Mouse (Mus musculus) hematopoietic stem cell, adult 5-6 weeks (primary cell): ENCODE results near the gene Pebp1. TPM values are rescaled to one million over a fixed set of nuclear protein-coding genes. Genes with fewer than 3 reads are reported as not detected.

Experiments used
- ATAC-seq, 2 experiments: fragments of 125-278 bp in 1 of 2; replicated peaks in 1 of 2; 2 replicates each; pipeline ENCODE4 v1.8.0; 2016 to 2017; ENCODE audit warnings: inconsistent platforms in 2 of 2, mild to moderate bottlenecking in 2 of 2, moderate number of reproducible peaks in 2 of 2, low read depth in 1 of 2, moderate TSS enrichment in 1 of 2; ENCODE audit not compliant: low FRiP score in 2 of 2, poor library complexity in 2 of 2, severe bottlenecking in 2 of 2, insufficient read depth in 1 of 2, low TSS enrichment in 1 of 2
- total RNA-seq: library from RNA; stranded (forward); fragments of 172-1452, 232-1000 nt; gene quantifications from 2 replicates; pipeline ENCODE4 v1.2.3, GENCODE M21; 2017

Gene Pebp1
- total RNA-seq, 1 experiment from 2014 or later, result 84.6 TPM

DNA sequence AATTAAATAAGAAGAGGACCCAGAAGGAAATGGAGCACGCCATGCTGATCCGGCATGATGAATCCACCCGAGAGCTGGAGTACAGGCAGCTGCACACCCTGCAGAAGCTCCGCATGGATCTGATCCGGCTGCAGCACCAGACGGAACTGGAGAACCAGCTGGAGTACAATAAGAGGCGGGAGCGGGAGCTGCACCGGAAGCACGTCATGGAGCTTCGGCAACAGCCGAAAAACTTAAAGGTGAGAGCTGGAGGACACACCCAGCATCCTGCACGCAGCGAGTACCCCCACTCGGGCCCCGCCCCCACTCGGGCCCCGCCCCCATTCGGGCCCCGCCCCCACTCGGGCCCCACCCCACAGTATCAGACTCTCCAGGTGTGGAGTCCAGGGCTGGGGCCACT lies 23.9 kb downstream of the Pebp1 start:
- ATAC-seq, result no peak

DNA sequence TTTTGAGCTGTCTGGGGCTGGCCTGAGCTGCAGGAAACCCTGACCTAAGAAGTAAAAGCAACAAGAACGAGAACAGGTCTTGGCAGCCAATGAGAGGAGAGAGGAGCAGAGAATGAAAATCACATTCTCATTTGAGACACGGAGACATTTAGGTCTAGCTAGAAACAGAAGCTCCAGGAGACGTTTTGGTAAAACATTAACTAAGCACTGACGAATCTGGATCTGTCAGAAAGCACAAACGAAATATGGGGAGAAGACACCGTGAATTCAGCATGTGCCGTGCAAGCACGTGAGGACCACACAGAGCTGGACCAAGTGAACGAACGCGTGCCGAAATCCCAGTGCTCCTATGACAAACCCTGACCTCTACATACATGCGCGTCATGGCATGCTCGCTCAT lies 29.1 kb downstream of the Pebp1 start:
- ATAC-seq, result no peak

DNA sequence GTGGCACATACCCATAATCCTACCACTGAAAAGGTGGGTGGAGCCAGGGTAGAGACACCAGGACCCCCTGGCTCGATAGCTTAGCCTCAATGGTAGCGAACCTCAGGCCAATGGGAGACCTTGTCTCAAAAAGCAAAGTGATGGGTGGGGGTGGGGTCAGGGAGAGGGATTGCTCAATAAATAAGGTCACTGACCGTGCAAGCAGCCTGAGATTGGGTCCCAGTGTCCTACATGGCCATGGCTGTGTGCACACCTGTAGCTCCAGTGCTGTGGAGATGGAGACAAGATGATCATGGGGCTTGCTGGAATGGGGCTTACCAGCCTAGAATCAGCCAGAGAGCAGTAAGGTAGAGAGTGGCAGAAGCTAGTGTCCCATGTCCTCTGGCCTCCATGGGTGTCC lies 35.7 kb downstream of the Pebp1 start:
- ATAC-seq, result no peak

DNA sequence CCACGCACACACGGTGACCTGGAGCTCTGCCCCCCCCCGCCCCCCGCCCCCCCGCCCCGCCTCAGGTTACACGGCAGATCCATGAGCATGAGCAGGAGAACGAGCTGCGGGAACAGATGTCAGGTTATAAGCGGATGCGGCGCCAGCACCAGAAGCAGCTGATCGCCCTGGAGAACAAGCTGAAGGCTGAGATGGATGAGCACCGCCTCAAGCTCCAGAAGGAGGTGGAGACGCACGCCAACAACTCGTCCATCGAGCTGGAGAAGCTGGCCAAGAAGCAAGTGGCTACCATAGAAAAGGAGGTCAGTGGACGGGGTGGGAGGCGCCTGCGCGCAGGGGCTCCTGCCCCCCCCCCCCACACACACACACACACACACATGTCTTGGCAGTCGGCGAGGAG lies 36.6 kb downstream of the Pebp1 start:
- ATAC-seq, result no peak

DNA sequence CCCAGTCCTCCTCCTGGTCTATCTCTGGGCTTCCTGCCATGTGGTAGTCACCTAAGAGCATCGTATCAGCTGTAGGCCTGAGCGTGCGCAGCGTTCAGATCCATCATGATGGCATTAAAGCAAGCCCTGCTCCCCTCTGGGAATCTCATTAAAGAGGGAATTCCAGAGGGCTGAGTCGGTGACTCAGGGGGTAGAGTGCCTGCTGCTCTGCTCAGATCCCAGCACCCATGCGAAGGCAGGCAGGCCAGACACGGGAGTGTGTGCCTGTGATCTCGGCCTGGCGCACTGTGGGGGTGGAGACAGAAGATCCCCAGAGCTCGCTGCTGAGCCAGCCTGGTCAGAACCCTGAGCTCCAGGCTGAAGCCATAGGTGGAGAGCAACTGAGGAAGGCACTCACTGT lies 39.1 kb downstream of the Pebp1 start:
- no peak for ATAC-seq

DNA sequence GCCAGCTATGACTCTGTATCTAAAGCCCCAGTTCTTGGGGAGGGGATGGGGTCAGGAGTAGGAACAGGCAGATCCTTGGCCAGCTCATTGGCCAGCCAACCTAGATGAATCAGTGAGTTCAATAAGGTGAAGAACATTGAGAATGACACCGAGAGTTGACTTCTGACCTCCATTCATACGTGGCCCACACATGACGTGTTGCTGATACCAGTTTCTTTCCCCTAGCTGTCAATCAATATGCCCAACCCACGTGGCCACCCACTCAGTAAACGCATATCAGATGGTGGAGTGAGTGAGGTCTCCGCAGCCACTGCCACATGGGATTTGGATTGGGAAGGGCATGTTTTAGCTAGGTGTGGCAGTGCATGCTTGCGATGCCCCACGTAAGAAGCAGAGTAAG lies 42.3 kb downstream of the Pebp1 start:
- ATAC-seq, result no peak

DNA sequence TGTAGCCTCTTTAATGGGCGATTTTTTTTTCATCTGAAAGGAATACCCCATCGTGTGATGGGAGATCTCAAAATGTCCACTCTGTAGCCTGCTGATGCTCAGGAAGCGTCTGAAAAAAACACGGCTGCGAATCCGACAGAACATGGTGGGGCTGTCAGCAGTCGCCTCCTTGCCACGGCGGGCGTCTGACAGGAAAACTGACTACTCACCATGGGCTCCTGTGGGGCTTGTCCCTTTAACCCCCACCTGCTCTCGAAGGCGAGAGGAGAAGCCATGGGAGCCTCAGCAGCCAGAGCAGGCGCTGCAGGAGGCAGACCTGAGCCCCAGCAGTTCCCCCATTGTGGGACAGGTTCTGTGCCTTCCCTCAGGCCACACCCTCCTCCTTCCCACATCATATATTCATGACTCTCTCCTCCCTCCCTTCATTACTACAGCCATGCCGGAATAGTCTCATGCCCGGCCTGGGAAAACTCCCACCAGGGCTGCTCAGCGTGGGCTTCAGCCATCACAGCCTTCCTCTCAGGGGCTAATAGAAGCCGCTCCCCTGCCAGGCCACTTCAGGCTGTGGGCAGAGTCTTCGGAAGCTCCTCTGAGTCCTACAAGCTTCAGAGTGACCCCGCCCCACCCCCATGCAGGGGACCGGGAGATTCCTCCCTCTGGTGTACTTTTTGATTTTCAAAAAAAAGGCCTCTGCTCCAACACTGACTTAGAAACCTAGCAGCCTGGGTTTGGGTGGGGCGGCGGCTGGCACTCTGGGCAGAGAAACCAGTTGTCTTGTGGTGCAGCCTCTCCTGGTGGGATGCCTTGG lies 44.5 kb downstream of the Pebp1 start:
- ATAC-seq, result no peak

DNA sequence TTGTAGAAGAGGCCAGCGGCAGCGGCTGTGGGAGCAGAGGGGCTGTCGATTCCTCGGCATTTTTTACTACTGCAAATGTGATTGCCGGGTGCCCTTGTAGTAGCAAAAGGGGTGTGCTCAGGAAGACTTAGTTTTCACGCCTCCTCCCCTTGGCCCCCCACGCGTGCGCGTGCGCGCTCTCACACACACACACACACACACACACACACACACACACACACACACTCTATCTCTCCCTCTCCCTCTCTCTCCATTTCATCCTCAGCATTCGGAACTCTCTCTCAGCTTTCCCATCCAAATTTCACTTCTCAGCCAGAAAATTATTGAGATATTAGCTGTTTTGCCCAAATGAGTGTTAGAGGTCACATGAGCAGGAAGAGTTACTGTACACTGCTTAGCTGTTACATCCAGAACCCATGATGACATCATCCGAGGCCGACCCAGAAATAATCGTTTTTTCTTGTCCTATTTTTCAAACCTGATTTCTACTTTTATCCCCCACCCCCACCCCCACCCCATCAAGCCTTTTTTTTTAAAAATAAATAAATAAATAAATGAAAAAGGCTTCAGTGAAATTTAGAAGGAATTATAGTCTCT lies 45.4 kb downstream of the Pebp1 start:
- no peak for ATAC-seq

DNA sequence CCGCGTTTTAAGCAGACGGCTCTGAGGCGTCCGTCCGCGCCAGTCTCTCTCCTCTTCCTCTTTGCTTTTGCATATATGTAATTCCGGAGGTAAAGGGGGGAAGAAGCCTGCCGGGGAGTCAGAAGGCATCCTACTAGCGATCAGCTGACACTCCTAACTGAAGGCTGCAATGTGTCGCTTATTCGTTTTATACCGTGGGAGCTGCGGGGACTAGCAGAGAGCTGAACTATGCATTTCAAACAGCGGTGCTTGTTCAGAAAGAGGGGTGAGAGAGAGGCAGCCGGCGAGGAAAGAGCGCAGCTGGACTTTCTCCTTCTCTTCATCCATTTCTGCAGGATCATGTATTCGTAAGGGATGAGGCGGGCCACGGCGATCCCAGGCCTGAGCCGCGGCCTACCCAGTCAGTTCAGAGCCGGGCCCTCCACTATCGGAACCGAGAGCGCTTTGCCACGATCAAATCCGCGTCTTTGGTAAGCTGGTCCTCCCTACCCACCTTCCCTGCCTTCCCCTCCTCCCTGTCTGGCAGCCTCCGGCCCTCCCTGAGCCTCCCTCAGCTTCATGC lies 46.6 kb downstream of the Pebp1 start:
- ATAC-seq, result no peak

DNA sequence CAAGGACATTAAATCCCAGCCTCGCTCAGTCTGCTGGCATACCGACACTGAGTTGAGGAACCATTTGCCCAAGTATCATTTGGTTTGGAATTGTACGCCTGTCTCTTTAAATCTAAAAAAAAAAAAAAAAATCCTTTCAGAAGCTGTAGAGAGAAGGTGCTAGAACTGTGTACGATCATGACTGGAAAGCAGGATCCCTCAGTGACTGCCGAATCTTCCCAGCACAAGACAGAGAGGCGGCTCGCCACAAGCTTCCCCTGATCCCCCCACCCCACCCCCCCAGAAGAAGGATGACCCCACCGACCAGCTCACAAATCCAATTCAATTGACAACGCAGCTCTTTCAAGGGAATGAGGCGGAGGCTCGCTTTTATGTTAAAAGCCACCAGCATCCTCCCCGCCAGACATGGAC lies 47.1 kb downstream of the Pebp1 start:
- no peak for ATAC-seq

DNA sequence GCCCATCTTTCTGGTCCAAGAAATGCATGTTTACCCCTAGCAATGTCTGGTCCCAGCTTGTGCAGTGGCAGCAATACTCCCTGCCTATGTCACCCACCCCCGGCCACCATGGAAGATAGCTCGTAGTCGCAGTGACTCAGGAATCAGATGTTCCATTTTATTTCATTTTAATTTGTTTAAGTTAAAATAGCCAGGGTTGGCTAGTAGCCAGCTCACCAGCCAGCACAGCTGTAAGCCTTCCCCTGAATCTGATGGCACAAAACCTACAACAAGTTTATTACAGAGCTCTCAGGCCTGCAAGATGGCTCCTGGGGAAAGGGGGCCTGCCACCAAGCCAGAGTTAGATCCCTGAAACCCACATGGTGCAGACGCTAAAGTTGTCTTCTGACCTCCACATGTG lies 48.3 kb downstream of the Pebp1 start:
- no peak for ATAC-seq

DNA sequence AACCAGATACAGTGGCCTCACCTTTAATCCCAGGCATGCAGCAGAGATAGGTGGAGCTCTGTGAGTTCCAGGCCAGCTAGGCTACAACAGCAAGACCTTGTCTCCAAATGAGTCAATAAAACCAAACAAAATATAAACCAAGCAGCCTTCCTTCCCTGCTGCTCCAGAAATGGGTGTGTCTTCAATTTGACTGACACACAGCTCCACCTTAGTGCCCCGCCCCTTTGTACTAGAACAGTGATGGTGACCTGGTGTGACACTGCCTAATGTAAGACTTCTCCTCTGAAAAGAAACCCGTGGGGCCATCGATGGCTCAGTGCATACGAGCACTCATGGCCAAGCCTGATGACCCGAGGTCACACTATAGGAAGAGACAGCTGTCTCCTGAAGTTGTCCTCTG lies 50.9 kb downstream of the Pebp1 start:
- no peak for ATAC-seq

Other genes with a start within 250 kb of the Pebp1 start
- 74.9 and 115 TPM in 2 replicates for gene Suds3, start 171.5 kb downstream of the Pebp1 start, total RNA-seq
- 63.8 and 70.4 TPM in 2 replicates for gene Taok3, start 167.5 kb downstream of the Pebp1 start, total RNA-seq
- 9.7 and 10.4 TPM in 2 replicates for gene Vsig10, start 31.5 kb upstream of the Pebp1 start, total RNA-seq
- 13.6 and 19.2 TPM in 2 replicates for gene Wsb2, start 69.7 kb upstream of the Pebp1 start, total RNA-seq
- 47.2 and 49.0 TPM in 2 replicates for gene Rfc5, start 101.4 kb upstream of the Pebp1 start, total RNA-seq
- 0.19 and 0.25 TPM in 2 replicates for gene Ksr2, start 126.4 kb upstream of the Pebp1 start, total RNA-seq